Mouse (Mus musculus): ENCODE data around the gene Ppp1r10. TPM values are rescaled to one million over a fixed set of nuclear protein-coding genes. Genes with fewer than 3 reads are reported as not detected.

Gene Ppp1r10
- total and polyA plus RNA-seq, 3 experiments: 14.5 to 70.3 (median 31.6) TPM

DNA sequence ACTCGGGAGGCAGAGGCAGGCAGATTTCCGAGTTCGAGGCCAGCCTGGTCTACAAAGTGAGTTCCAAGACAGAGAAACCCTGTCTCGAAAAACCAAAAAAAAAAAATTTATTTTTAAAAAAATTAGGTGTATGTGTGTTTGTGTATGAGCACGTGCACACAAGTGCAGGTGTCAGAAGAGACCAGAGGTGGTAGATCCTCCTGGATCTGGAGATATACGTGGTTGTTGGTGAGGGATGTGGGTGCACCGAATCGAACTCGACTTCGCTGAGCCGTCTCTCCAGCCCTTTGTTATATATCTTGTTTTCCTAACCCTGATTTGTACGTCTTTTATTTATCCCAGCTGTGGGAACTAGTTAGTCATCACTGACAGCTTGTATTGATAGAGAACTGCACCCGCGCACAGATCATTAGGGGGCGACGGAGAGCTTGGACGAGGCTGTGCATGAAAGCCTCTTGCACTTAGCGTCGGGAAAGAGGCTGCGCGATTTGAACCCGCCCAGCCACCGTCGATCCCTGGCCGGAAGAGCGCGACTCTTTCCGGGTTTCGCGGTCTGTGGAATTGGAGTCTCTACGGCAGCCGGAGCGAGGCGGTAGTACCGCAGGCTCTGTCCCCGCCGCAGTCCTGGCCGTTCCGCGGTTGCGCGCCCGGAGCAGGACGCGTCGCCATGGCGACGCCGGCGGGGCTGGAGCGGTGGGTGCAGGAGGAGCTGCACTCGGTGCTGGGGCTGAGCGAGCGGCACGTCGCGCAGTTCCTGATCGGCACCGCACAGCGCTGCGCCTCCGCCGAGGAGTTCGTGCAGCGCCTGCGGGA is 36.8 kb upstream of the Ppp1r10 start, which contains the start of gene Dhx16 (continued):
- TF ChIP-seq POLR2AphosphoS2 (IDR thresholded peaks at IDR 0.05; ENCODE audit: low read depth, low read length): 0 out of 2 replicates have a peak, but pooled peaks have one; percentile 38
- no peak for TF ChIP-seq E2F4 (IDR thresholded peaks at IDR 0.05; ENCODE audit: insufficient replicate concordance, low read depth, low read length)
- TF ChIP-seq ZMIZ1 (IDR thresholded peaks at IDR 0.05; ENCODE audit: low read depth, low read length): peak; percentile 80
- TF ChIP-seq POLR2A (IDR thresholded peaks at IDR 0.05; ENCODE audit: low read depth, low read length): peak; percentile 82
- peak; percentile 69 for TF ChIP-seq NRF1 (IDR thresholded peaks at IDR 0.05; ENCODE audit: low read depth, low read length)
- TF ChIP-seq ZNF384 (IDR thresholded peaks at IDR 0.05; ENCODE audit: low read depth, low read length): no peak; the same call in 1 of the 2 replicates
- TF ChIP-seq MAZ (IDR thresholded peaks at IDR 0.05; ENCODE audit: low read depth, low read length): no peak; the same call in 1 of the 2 replicates
- peak; percentile 97 for TF ChIP-seq HCFC1 (IDR thresholded peaks at IDR 0.05; ENCODE audit: low read depth, low read length)
- TF ChIP-seq UBTF (IDR thresholded peaks at IDR 0.05; ENCODE audit: low read depth, low read length): no peak
- TF ChIP-seq NELFE (IDR thresholded peaks at IDR 0.05; ENCODE audit: low read depth, low read length): peak; percentile 82
- TF ChIP-seq MEF2A (IDR thresholded peaks at IDR 0.05; ENCODE audit: borderline replicate concordance, low read depth, low read length): peak; percentile 88

DNA sequence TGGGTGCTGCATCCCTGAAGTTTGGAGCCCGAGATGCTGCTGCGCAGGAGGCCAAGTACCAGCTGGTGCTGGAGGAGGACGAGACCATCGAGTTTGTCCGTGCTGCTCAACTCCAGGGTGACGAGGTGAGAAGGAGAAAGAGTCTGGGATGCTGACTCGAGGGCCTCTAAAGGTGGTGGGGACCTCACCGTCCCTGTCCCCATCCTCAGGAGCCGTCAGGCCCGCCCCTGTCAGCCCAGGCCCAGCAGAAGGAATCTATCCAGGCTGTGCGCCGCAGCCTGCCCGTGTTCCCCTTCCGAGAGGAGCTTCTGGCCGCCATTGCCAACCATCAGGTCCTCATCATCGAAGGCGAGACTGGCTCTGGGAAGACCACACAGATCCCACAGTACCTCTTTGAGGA is 33.3 kb upstream of the Ppp1r10 start:
- Histone ChIP-seq H3K9ac (ENCODE audit: insufficient read depth, low read depth) (no peak overlapping the region), H3K79me2 (replicated peaks; ENCODE audit: control insufficient read depth, extremely low read depth, insufficient read depth, poor library complexity, severe bottlenecking) (peaks cover 20% of the 10 kb centered on the region), H3K27ac (ENCODE audit: insufficient read depth, low read depth) (no peak overlapping the region), H3K4me2 (ENCODE audit: insufficient read depth, low read depth, poor library complexity, severe bottlenecking) (no peak overlapping the region), H3K4me3 (replicated peaks in 1 of 3; ENCODE audit: low read depth in 2 of 3, low read length in 2 of 3, poor library complexity in 1 of 3) (no peak overlapping the region), H3K4me1 (ENCODE audit: control insufficient read depth in 1 of 2, insufficient read depth in 2 of 2) (peaks cover 5 to 16% of the 10 kb centered on the region in 2 experiments), H3K36me3 (replicated peaks in 1 of 2; ENCODE audit: control insufficient read depth in 1 of 2, insufficient read depth in 1 of 2, low read length in 1 of 2) (peaks cover 61 to 71% of the 10 kb centered on the region in 2 experiments), H3K27me3 (replicated peaks) (no peaks in the 10 kb centered on the region), H3K9me3 (replicated peaks; ENCODE audit: low read length) (no peaks in the 10 kb centered on the region)
- DNase-seq (ENCODE audit: extremely low read depth): no peak
- dilution Hi-C loops (cut with MboI; ENCODE audit: extremely low pct_ligation_motif_present, extremely low pct_unique_long_range_greater_than_20kb, low sequenced_read_pairs): no loop called here
- in situ Hi-C loops (cut with MboI; ENCODE audit: low pct_ligation_motif_present, low pct_unique_long_range_greater_than_20kb, low sequenced_read_pairs): no loop called here
- no peak for TF ChIP-seq ETS1 (conservative IDR thresholded peaks at IDR 0.05; ENCODE audit: low read depth, low read length)
- no peak for TF ChIP-seq ZC3H11A (IDR thresholded peaks at IDR 0.05; ENCODE audit: low read depth, low read length)
- no peak for TF ChIP-seq MXI1 (IDR thresholded peaks at IDR 0.05; ENCODE audit: low read depth, low read length)

DNA sequence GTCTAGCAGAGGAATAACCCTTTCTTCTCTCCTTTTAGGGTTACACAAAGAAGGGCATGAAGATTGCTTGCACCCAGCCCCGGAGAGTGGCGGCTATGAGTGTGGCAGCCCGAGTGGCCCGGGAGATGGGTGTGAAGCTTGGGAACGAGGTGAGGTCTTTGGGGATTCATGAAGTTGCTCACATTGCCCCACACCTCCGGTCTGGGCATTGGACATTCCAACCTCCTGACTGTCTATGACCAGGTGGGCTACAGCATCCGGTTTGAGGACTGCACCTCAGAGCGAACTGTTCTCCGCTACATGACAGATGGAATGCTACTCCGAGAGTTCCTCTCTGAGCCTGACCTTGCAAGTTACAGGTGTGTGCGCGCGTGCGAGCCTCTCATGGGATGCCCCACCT is 32.5 kb upstream of the Ppp1r10 start:
- H3K9ac ChIP-seq (ENCODE audit: insufficient read depth, low read depth): no peak overlapping the region
- H3K4me1 ChIP-seq (ENCODE audit: control insufficient read depth in 1 of 2, insufficient read depth in 2 of 2): peaks cover 5 to 16% of the 10 kb centered on the region in 2 experiments
- H3K79me2 ChIP-seq (replicated peaks; ENCODE audit: control insufficient read depth, extremely low read depth, insufficient read depth, poor library complexity, severe bottlenecking): peaks cover 20% of the 10 kb centered on the region
- TF ChIP-seq GABPA (IDR thresholded peaks at IDR 0.05; ENCODE audit: insufficient replicate concordance, low read depth, low read length): no peak
- no peak for TF ChIP-seq ETS1 (conservative IDR thresholded peaks at IDR 0.05; ENCODE audit: low read depth, low read length)
- TF ChIP-seq MYC (IDR thresholded peaks at IDR 0.05; ENCODE audit: low read depth, low read length): no peak
- no peak for TF ChIP-seq USF2 (conservative IDR thresholded peaks at IDR 0.05; ENCODE audit: low read depth, low read length)
- no peak for TF ChIP-seq CTCF (conservative IDR thresholded peaks at IDR 0.05 in 1 of 2, IDR thresholded peaks at IDR 0.05 in 1 of 2; ENCODE audit: low read depth in 2 of 2, low read length in 2 of 2)
- no peak for TF ChIP-seq EP300 (IDR thresholded peaks at IDR 0.05; ENCODE audit: low read length)
- no peak for TF ChIP-seq ZMIZ1 (IDR thresholded peaks at IDR 0.05; ENCODE audit: low read depth, low read length)
- TF ChIP-seq MEF2A (IDR thresholded peaks at IDR 0.05; ENCODE audit: borderline replicate concordance, low read depth, low read length): no peak
- no peak for TF ChIP-seq MXI1 (IDR thresholded peaks at IDR 0.05; ENCODE audit: low read depth, low read length)
- no peak for TF ChIP-seq NELFE (IDR thresholded peaks at IDR 0.05; ENCODE audit: low read depth, low read length)
- no peak for TF ChIP-seq USF1 (IDR thresholded peaks at IDR 0.05; ENCODE audit: low read depth, low read length)
- no peak for TF ChIP-seq RAD21 (IDR thresholded peaks at IDR 0.05; ENCODE audit: low read depth, low read length)
- no peak for TF ChIP-seq TBP (conservative IDR thresholded peaks at IDR 0.05; ENCODE audit: low read depth, low read length)
- no peaks in the 10 kb centered on the region for H3K9me3 ChIP-seq (replicated peaks; ENCODE audit: low read length)
- dilution Hi-C loops (cut with MboI; ENCODE audit: extremely low pct_ligation_motif_present, extremely low pct_unique_long_range_greater_than_20kb, low sequenced_read_pairs) (no loop called here), in situ Hi-C loops (cut with MboI; ENCODE audit: low pct_ligation_motif_present, low pct_unique_long_range_greater_than_20kb, low sequenced_read_pairs) (no loop called here)
- no peak overlapping the region for H3K4me2 ChIP-seq (ENCODE audit: insufficient read depth, low read depth, poor library complexity, severe bottlenecking)
- H3K36me3 ChIP-seq (replicated peaks in 1 of 2; ENCODE audit: control insufficient read depth in 1 of 2, insufficient read depth in 1 of 2, low read length in 1 of 2): peaks cover 70 to 79% of the 10 kb centered on the region in 2 experiments
- DNase-seq (ENCODE audit: extremely low read depth): no peak
- H3K27me3 ChIP-seq (replicated peaks): no peaks in the 10 kb centered on the region
- no peak overlapping the region for H3K4me3 ChIP-seq (replicated peaks in 1 of 3; ENCODE audit: low read depth in 2 of 3, low read length in 2 of 3, poor library complexity in 1 of 3)
- H3K27ac ChIP-seq (ENCODE audit: insufficient read depth, low read depth): no peak overlapping the region

Data from CH12.LX (cell line).